Mouse (Mus musculus) liver, embryonic 14.5 days (tissue): ENCODE measurements around the gene Arrb1. TPM values are rescaled to one million over a fixed set of nuclear protein-coding genes. Genes with fewer than 3 reads are reported as not detected.

ENCODE experiments used
- ATAC-seq: fragments of 200-750 bp; cut with Nextera tagmentation; 2 replicates; pipeline ENCODE4 v1.8.0; 2017; ENCODE audit warnings: moderate number of reproducible peaks, mild to moderate bottlenecking, moderate library complexity; ENCODE audit not compliant: insufficient read depth
- DNase-seq, 3 experiments: peaks; one replicate each; pipeline ENCODE4 v3.0.0-alpha.2; 2012 to 2013; ENCODE audit warnings: low read depth in 3 of 3, low spot score in 3 of 3
- H3K27ac ChIP-seq: fragments of 300-500 bp; sonication (generic); 2 replicates; pipeline ENCODE4 v1.5.1; 2014; ENCODE audit warnings: moderate library complexity, mild to moderate bottlenecking, control low read depth, inconsistent platforms
- H3K27me3 ChIP-seq: fragments of 300-500 bp; sonication (generic); 2 replicates; pipeline ENCODE4 v1.6.1; 2014; ENCODE audit warnings: mild to moderate bottlenecking, low read length, moderate library complexity; ENCODE audit not compliant: control insufficient read depth, insufficient read depth
- H3K36me3 ChIP-seq: fragments of 300-500 bp; sonication (generic); replicated peaks from 2 replicates; pipeline ENCODE4 v1.6.1; 2014; ENCODE audit warnings: low read depth; ENCODE audit not compliant: control insufficient read depth, insufficient read depth
- H3K4me1 ChIP-seq, 2 experiments: fragments of 200-500 bp in 1 of 2; fragments of 300-500 bp in 1 of 2; sonication (generic) in 1 of 2; replicated peaks; 2 replicates each; pipeline ENCODE4 v1.6.1; 2012 to 2014; ENCODE audit warnings: antibody characterized with exemption in 1 of 2, inconsistent platforms in 1 of 2, low read length in 1 of 2; ENCODE audit not compliant: control insufficient read depth in 2 of 2, insufficient read depth in 2 of 2
- H3K4me2 ChIP-seq: fragments of 300-500 bp; sonication (generic); 2 replicates; pipeline ENCODE4 v1.6.1; 2014; ENCODE audit warnings: low read depth, mild to moderate bottlenecking, control low read depth, moderate library complexity
- H3K4me3 ChIP-seq, 2 experiments: fragments of 200-500 bp in 1 of 2; fragments of 300-500 bp in 1 of 2; sonication (generic) in 1 of 2; 2 replicates each; pipeline ENCODE4 v1.5.1; 2012 to 2014; ENCODE audit warnings: low read depth in 2 of 2, low read length in 2 of 2, mild to moderate bottlenecking in 2 of 2, control low read depth in 1 of 2, inconsistent platforms in 1 of 2, moderate library complexity in 1 of 2; ENCODE audit not compliant: insufficient read depth in 1 of 2
- H3K9ac ChIP-seq: fragments of 300-500 bp; sonication (generic); replicated peaks from 2 replicates; pipeline ENCODE4 v1.6.1; 2014; ENCODE audit warnings: mild to moderate bottlenecking, control low read depth, moderate library complexity
- H3K9me3 ChIP-seq: fragments of 300-500 bp; sonication (generic); 2 replicates; pipeline ENCODE4 v1.6.1; 2016; ENCODE audit warnings: low read length, mixed read lengths; ENCODE audit not compliant: control insufficient read depth
- CTCF ChIP-seq: IDR thresholded peaks from 2 replicates; pipeline ENCODE4 v1.5.1; 2016; ENCODE audit warnings: antibody characterized with exemption, low read depth, control low read depth
- EP300 ChIP-seq: IDR thresholded peaks from 2 replicates; pipeline ENCODE4 v1.6.1; 2016; ENCODE audit warnings: antibody characterized with exemption, low read depth
- WGBS: fragments of 180-500 bp; shearing (Covaris S2); extraction: QIAGEN DNeasy Blood & Tissue Kit; methylation state at CpG from one replicate; pipeline ENCODE4 v1.1.7; 2014; ENCODE audit not compliant: insufficient replicate concordance; 5-methylcytosine and 5-hydroxymethylcytosine counted together
- polyA plus RNA-seq, 2 experiments: library from polyadenylated mRNA; depleted of rRNA in 1 of 2; stranded (reverse) in 1 of 2; unstranded in 1 of 2; fragments of >200 nt; fragmentation: Nextera tagmentation in 1 of 2; extraction: Ambion mirVana in 1 of 2; gene quantifications; 2 replicates each; pipeline versions ENCODE4 v1.2.1 to v1.2.3; 2012 to 2014

The Arrb1 gene
- polyA plus RNA-seq, 2 experiments = 30.1 to 235 TPM

- TF ChIP-seq EP300 (peak; percentile 70), CTCF (no peak)
- peaks cover 30% of the 10 kb centered on the region for H3K36me3 ChIP-seq
- peak overlapping the region; percentile 69 for H3K9ac ChIP-seq
- DNase-seq (peak; percentile 70 to 77 (median 72)), ATAC-seq (peak; percentile 51)
- 17% methylated on average over 3 of the region's 3 CpGs for WGBS
- H3K4me2 ChIP-seq = peak overlapping the region; percentile 97
- peaks cover 47 to 52% of the 10 kb centered on the region in 2 experiments for H3K4me1 ChIP-seq
- H3K9me3 ChIP-seq = no peaks in the 10 kb centered on the region
- H3K27ac ChIP-seq = peak overlapping the region; percentile 99
- no peaks in the 10 kb centered on the region for H3K27me3 ChIP-seq
- peak overlapping the region; percentile 28 to 46 for H3K4me3 ChIP-seq
Measured at GRCm38 (mm10) chr7:99592669-99593068, 57.4 kb downstream of the Arrb1 start.

- H3K36me3 ChIP-seq = peaks cover 42% of the 10 kb centered on the region
- peak; percentile 51 for TF ChIP-seq CTCF
- peak; percentile 96 for TF ChIP-seq EP300
- peak overlapping the region; percentile 97 for H3K9ac ChIP-seq
- peaks cover 56 to 57% of the 10 kb centered on the region in 2 experiments for H3K4me1 ChIP-seq
- DNase-seq (peak; percentile 93 to 96 (median 95)), ATAC-seq (peak; percentile 89)
- peak overlapping the region; percentile 99 for H3K27ac ChIP-seq
- no peaks in the 10 kb centered on the region for H3K9me3 ChIP-seq
- 22% methylated on average over 15 of the region's 15 CpGs for WGBS
- H3K4me2 ChIP-seq = peak overlapping the region; percentile 97
- H3K4me3 ChIP-seq = peak overlapping the region; percentile 81 to 97
- H3K27me3 ChIP-seq = no peaks in the 10 kb centered on the region
Measured at GRCm38 (mm10) chr7:99593868-99594803, 58.9 kb downstream of the Arrb1 start.

GRCm38 (mm10) chr7:99598722-99599121, 63.5 kb downstream of the Arrb1 start:
- H3K36me3 ChIP-seq = peaks cover 85% of the 10 kb centered on the region
- H3K9ac ChIP-seq = no peak overlapping the region
- DNase-seq (no peak), ATAC-seq (no peak)
- H3K27me3 ChIP-seq = no peaks in the 10 kb centered on the region
- H3K27ac ChIP-seq = no peak overlapping the region
- no peaks in the 10 kb centered on the region for H3K9me3 ChIP-seq
- peaks cover 20 to 23% of the 10 kb centered on the region in 2 experiments for H3K4me1 ChIP-seq
- TF ChIP-seq CTCF (peak; percentile 72), EP300 (no peak)
- peak overlapping the region; percentile 81 to 97; a peak in 2 of 4 replicates for H3K4me3 ChIP-seq
- H3K4me2 ChIP-seq = peak overlapping the region; percentile 97
- WGBS = 68% methylated on average over 4 of the region's 4 CpGs

GRCm38 (mm10) chr7:99603875-99604662, 68.8 kb downstream of the Arrb1 start:
- Histone ChIP-seq H3K9ac (no peak overlapping the region), H3K4me2 (no peak overlapping the region), H3K4me1 (no peaks in the 10 kb centered on the region; a peak in 1 of 4 replicates), H3K27ac (no peak overlapping the region), H3K4me3 (no peak overlapping the region), H3K36me3 (peaks cover 62% of the 10 kb centered on the region), H3K27me3 (no peaks in the 10 kb centered on the region), H3K9me3 (no peaks in the 10 kb centered on the region)
- no peak for DNase-seq
- no peak for ATAC-seq
- WGBS = 77% methylated on average over 8 of the region's 8 CpGs
- no peak for TF ChIP-seq CTCF
- TF ChIP-seq EP300 = no peak
